Mouse (Mus musculus) NIH3T3 (cell line): ENCODE data around the gene 2410141K09Rik.
"Not testable (repeated sequence)": the region's sequence is repeated elsewhere in the genome, so short reads cannot be mapped to it uniquely, and the experiment has no call there.

Source experiments
- DNase-seq: peaks from one replicate; pipeline ENCODE4 v3.0.0-alpha.2; 2012; ENCODE audit warnings: low read depth

The 2410141K09Rik gene

GRCm38 (mm10) chr13:66441018-66441417 lies at the start of gene 2410141K09Rik:
Gene 2410141K09Rik, minus strand, starts transcription at chr13:66441118.
- not testable (repeated sequence) for DNase-seq

GRCm38 (mm10) chr13:66426858-66427257 lies 14.1 kb downstream of the 2410141K09Rik start:
- DNase-seq = peak; percentile 11

- DNase-seq = not testable (repeated sequence)
Measured at GRCm38 (mm10) chr13:66414962-66415361, 26.0 kb downstream of the 2410141K09Rik start.
